Mouse (Mus musculus) olfactory bulb, adult 2 months (tissue): ENCODE results near the gene Hist1h2bf.

Source experiments
- CTCF ChIP-seq: fragments of 200-500 bp; IDR thresholded peaks from 2 replicates; pipeline ENCODE4 v1.5.1; 2012; ENCODE audit warnings: low read depth, mild to moderate bottlenecking, low read length, moderate library complexity; ENCODE audit not compliant: insufficient read depth
- POLR2A ChIP-seq: fragments of 200-500 bp; IDR thresholded peaks from 2 replicates; pipeline ENCODE4 v1.6.1; 2012; ENCODE audit warnings: mild to moderate bottlenecking, low read depth, low read length, moderate library complexity; ENCODE audit not compliant: insufficient read depth

GRCm38 (mm10) chr13:23577835-23578234 lies 3.8 kb upstream of the Hist1h2bf start:
- TF ChIP-seq POLR2A: no peak
- no peak for TF ChIP-seq CTCF
